Mouse (Mus musculus) ES-Bruce4 (cell line): ENCODE results near the gene Sms. TPM values are rescaled to one million over a fixed set of nuclear protein-coding genes. Genes with fewer than 3 reads are reported as not detected.

Experiments used
- H3K27ac ChIP-seq: 2 replicates; pipeline ENCODE4 v1.5.1; 2012; ENCODE audit warnings: low read length, inconsistent platforms; ENCODE audit not compliant: insufficient read depth
- H3K27me3 ChIP-seq: 2 replicates; pipeline ENCODE4 v1.6.1; 2012; ENCODE audit warnings: mild to moderate bottlenecking, low read length, inconsistent platforms; ENCODE audit not compliant: control insufficient read depth, poor library complexity, insufficient read depth, severe bottlenecking
- H3K36me3 ChIP-seq: 2 replicates; pipeline ENCODE4 v1.6.1; 2012; ENCODE audit warnings: inconsistent platforms, mild to moderate bottlenecking, low read length, moderate library complexity; ENCODE audit not compliant: control insufficient read depth, poor library complexity, insufficient read depth, severe bottlenecking
- H3K4me1 ChIP-seq: one replicate; pipeline ENCODE4 v1.8.1; 2011; ENCODE audit warnings: low read length; ENCODE audit not compliant: control insufficient read depth, insufficient read depth
- H3K4me3 ChIP-seq: 2 replicates; pipeline ENCODE4 v1.5.1; 2011; ENCODE audit warnings: low read depth, mild to moderate bottlenecking, low read length
- H3K9ac ChIP-seq: 2 replicates; pipeline ENCODE4 v1.6.1; 2012; ENCODE audit warnings: low read depth, mild to moderate bottlenecking, inconsistent platforms; ENCODE audit not compliant: poor library complexity, severe bottlenecking
- H3K9me3 ChIP-seq: replicated peaks from 2 replicates; pipeline ENCODE4 v1.6.1; 2012; ENCODE audit warnings: mild to moderate bottlenecking, low read length, inconsistent platforms; ENCODE audit not compliant: control insufficient read depth, poor library complexity, insufficient read depth, severe bottlenecking
- CTCF ChIP-seq: IDR thresholded peaks from one replicate; pipeline ENCODE4 v1.8.1; 2011; ENCODE audit warnings: low read depth, low read length
- EP300 ChIP-seq: IDR thresholded peaks from 2 replicates; pipeline ENCODE4 v1.6.1; 2011; ENCODE audit warnings: low read depth, low read length; ENCODE audit not compliant: insufficient read depth
- POLR2A ChIP-seq: IDR thresholded peaks from one replicate; pipeline ENCODE4 v1.8.1; 2011; ENCODE audit warnings: low read length; ENCODE audit not compliant: insufficient read depth
- polyA plus RNA-seq: library from polyadenylated mRNA; stranded (reverse); fragments of >200 nt; gene quantifications from 2 replicates; pipeline ENCODE4 v1.2.4, GENCODE M21; 2011; ENCODE audit warnings: low read depth; ENCODE audit not compliant: missing spikeins, insufficient read depth, insufficient read length

The Sms gene
- polyA plus RNA-seq, 1 experiment, result 95.5 TPM

GRCm38 (mm10) chrX:157491145-157491935, 747 bp downstream of the Sms start:
- no peak for TF ChIP-seq EP300
- no peak for TF ChIP-seq CTCF
- TF ChIP-seq POLR2A, result no peak
- Histone ChIP-seq H3K9me3 (no peaks in the 10 kb centered on the region), H3K4me1 (no peaks in the 10 kb centered on the region), H3K36me3 (no peaks in the 10 kb centered on the region), H3K4me3 (peak overlapping the region; percentile 91), H3K27ac (peak overlapping the region; percentile 48; the same call in 1 of the 2 replicates), H3K9ac (peak overlapping the region; percentile 91), H3K27me3 (no peaks in the 10 kb centered on the region)

DNA sequence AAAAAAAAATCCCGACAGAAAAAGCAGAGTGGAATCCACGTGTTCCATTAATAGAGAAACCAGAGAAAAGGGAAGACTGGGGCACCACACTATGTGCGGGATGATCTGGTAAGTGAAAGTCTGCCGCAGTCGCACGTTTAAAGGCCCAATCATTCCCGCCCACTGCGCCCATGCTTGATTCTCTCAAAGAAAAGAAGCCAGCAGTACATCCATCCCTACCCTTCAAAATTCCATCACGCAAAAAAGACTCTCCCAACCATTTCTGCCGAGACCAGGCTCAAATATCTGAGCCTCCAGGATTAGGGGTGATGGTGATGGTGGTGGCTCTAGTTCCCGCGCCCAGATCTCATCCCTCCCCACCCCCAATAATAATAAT, 1.3 kb downstream of the Sms start:
- Histone ChIP-seq H3K27me3 (no peaks in the 10 kb centered on the region), H3K27ac (peak overlapping the region; percentile 48; the same call in 1 of the 2 replicates), H3K9ac (peak overlapping the region; percentile 91), H3K4me3 (peak overlapping the region; percentile 91), H3K4me1 (no peaks in the 10 kb centered on the region), H3K9me3 (no peaks in the 10 kb centered on the region), H3K36me3 (no peaks in the 10 kb centered on the region)
- TF ChIP-seq POLR2A, result no peak
- TF ChIP-seq CTCF, result no peak
- no peak for TF ChIP-seq EP300

- H3K27ac ChIP-seq, result no peak overlapping the region; the same call in 1 of the 2 replicates
- TF ChIP-seq EP300 (no peak), CTCF (no peak), POLR2A (no peak)
- H3K9ac ChIP-seq, result peak overlapping the region; percentile 91
- H3K27me3 ChIP-seq, result no peaks in the 10 kb centered on the region
- peak overlapping the region; percentile 72 for H3K4me3 ChIP-seq
- no peaks in the 10 kb centered on the region for H3K36me3 ChIP-seq
- H3K9me3 ChIP-seq, result no peaks in the 10 kb centered on the region
- H3K4me1 ChIP-seq, result no peaks in the 10 kb centered on the region
Measured at GRCm38 (mm10) chrX:157489871-157490721, 2.0 kb downstream of the Sms start.

DNA sequence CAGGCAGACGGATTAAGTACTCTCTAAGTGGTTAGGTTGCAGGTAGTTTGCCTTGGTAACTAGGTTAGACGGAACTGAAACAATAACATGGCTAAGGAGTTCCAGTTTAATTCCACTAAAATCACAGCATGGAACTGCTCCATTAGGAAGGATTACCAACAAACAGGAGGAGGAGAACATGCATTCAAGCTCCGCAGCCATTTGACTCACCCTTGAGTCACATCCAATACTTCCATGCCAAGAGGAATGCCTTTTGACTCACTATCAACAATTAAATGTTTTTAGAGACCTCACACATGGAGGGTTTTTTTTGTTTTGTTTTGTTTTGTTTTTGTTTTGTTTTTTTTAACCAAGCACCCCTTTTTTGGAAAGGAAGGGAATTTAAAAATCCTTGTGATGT, 3.3 kb downstream of the Sms start:
- Histone ChIP-seq H3K4me3 (no peak overlapping the region), H3K9me3 (no peaks in the 10 kb centered on the region), H3K27ac (no peak overlapping the region), H3K36me3 (no peaks in the 10 kb centered on the region), H3K27me3 (no peaks in the 10 kb centered on the region), H3K9ac (no peak overlapping the region), H3K4me1 (no peaks in the 10 kb centered on the region)
- TF ChIP-seq POLR2A (no peak), CTCF (no peak), EP300 (no peak)

DNA sequence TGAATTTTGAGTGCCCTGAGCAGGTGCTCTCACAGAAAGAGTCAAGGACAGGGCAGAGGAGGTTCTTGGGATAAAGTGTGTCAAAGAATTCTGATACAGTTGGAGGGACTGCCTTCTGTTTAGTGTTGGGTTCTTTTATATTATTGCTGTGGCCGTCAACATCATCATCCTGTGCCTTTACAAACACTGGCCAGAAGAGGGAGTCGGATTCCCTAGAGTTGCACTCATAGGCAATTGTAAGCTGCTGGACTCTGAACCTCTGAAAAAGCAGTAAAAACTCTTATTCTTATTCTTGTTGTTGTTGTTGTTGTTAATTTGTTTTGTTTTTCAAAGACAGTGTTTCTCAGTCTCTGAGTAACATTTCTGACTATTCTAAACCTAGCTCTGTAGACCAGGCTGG, 5.3 kb downstream of the Sms start:
- H3K27ac ChIP-seq, result no peak overlapping the region
- no peak overlapping the region for H3K4me3 ChIP-seq
- TF ChIP-seq EP300 (no peak), CTCF (no peak), POLR2A (no peak)
- no peak overlapping the region for H3K9ac ChIP-seq
- H3K9me3 ChIP-seq, result no peaks in the 10 kb centered on the region
- H3K4me1 ChIP-seq, result no peaks in the 10 kb centered on the region
- H3K36me3 ChIP-seq, result no peaks in the 10 kb centered on the region
- H3K27me3 ChIP-seq, result no peaks in the 10 kb centered on the region

GRCm38 (mm10) chrX:157482842-157483241, 9.2 kb downstream of the Sms start:
- no peaks in the 10 kb centered on the region for H3K36me3 ChIP-seq
- H3K4me1 ChIP-seq, result no peaks in the 10 kb centered on the region
- no peak overlapping the region for H3K4me3 ChIP-seq
- no peak overlapping the region for H3K27ac ChIP-seq
- no peak for TF ChIP-seq EP300
- TF ChIP-seq POLR2A, result no peak
- TF ChIP-seq CTCF, result no peak
- no peak overlapping the region for H3K9ac ChIP-seq
- no peaks in the 10 kb centered on the region for H3K27me3 ChIP-seq
- H3K9me3 ChIP-seq, result no peaks in the 10 kb centered on the region
